Mouse (Mus musculus) forebrain, embryonic 11.5 days (tissue): Measurements from ENCODE around the gene Pcgf5. TPM values are rescaled to one million over a fixed set of nuclear protein-coding genes. Genes with fewer than 3 reads are reported as not detected.
A peak's percentile ranks its signal among the peaks of the same experiment; 100 is the strongest.

Experiments used
- ATAC-seq: fragments of 200-750 bp; cut with Nextera tagmentation; replicated peaks from 2 replicates; pipeline ENCODE4 v1.8.0; 2017; ENCODE audit warnings: moderate TSS enrichment; ENCODE audit not compliant: low FRiP score
- DNase-seq: peaks from one replicate; pipeline ENCODE4 v3.0.0-alpha.2; 2017; ENCODE audit warnings: low spot score
- H3K27ac ChIP-seq: fragments of 300-500 bp; sonication (generic); 2 replicates; pipeline ENCODE4 v1.5.1; 2014; ENCODE audit warnings: low read depth, low read length
- H3K27me3 ChIP-seq: fragments of 300-500 bp; sonication (generic); 2 replicates; pipeline ENCODE4 v1.6.1; 2014; ENCODE audit warnings: mild to moderate bottlenecking, low read length, mixed read lengths; ENCODE audit not compliant: control insufficient read depth, insufficient read depth
- H3K36me3 ChIP-seq: fragments of 300-500 bp; sonication (generic); 2 replicates; pipeline ENCODE4 v1.6.1; 2014; ENCODE audit warnings: mild to moderate bottlenecking, low read length, moderate library complexity, mixed read lengths; ENCODE audit not compliant: control insufficient read depth, insufficient read depth
- H3K4me1 ChIP-seq: fragments of 300-500 bp; sonication (generic); replicated peaks from 2 replicates; pipeline ENCODE4 v1.6.1; 2014; ENCODE audit warnings: low read length, mixed read lengths; ENCODE audit not compliant: control insufficient read depth, insufficient read depth
- H3K4me2 ChIP-seq: fragments of 300-500 bp; sonication (generic); 2 replicates; pipeline ENCODE4 v1.6.1; 2014; ENCODE audit warnings: low read depth, mild to moderate bottlenecking, low read length, moderate library complexity, mixed read lengths; ENCODE audit not compliant: severe bottlenecking
- H3K4me3 ChIP-seq: fragments of 300-500 bp; sonication (generic); 2 replicates; pipeline ENCODE4 v1.5.1; 2014; ENCODE audit warnings: low read depth, low read length
- H3K9ac ChIP-seq: fragments of 300-500 bp; sonication (generic); 2 replicates; pipeline ENCODE4 v1.6.1; 2014; ENCODE audit warnings: low read length
- H3K9me3 ChIP-seq: fragments of 300-500 bp; sonication (generic); 2 replicates; pipeline ENCODE4 v1.6.1; 2016; ENCODE audit warnings: low read length, mixed read lengths; ENCODE audit not compliant: control insufficient read depth
- WGBS: fragments of 180-500 bp; shearing (Covaris S2); extraction: QIAGEN DNeasy Blood & Tissue Kit; methylation state at CpG from one replicate; pipeline ENCODE4 v1.1.7; 2014; 5-methylcytosine and 5-hydroxymethylcytosine counted together
- polyA plus RNA-seq: library from polyadenylated mRNA; unstranded; fragments of >200 nt; fragmentation: Nextera tagmentation; extraction: Ambion mirVana; gene quantifications from 2 replicates; pipeline ENCODE4 v1.2.1, GENCODE M21; 2014

Pcgf5 gene
- polyA plus RNA-seq, 1 experiment from 2014 or later = 14.9 TPM

DNA sequence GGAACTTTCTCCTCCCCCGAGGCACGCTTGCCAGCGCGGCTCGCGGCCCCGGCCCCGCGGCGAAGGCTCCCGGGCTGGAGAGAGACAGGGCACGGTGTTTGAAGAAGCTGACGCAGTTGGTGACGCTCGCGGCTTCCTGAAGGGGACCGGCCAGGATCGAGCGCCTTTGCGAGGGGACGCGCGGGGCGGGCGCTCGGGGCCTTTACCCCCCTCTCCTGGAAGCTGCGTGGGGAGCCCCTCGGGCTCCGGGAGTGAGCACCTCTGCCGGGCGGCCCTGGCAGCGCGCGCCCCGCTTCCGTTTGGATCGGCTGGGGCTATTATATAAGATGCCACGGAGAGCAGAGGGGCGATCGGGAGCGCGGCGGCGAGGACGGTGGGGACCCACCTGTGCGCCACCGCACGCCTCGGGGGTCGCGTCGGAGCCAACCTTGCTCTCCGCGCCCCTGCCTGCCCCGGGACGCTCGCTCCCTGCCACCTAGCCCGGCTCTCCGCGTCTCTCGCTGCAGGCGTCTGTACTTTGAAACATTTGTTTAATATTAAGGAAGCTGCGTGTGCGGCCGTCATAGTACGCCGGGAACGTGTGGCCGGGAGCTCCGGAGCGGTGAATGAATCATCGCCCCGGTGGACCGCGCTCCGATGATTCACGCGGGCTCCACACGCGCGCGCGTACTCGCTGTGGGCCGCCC, 835 bp downstream of the Pcgf5 start:
- Histone ChIP-seq H3K4me1 (no peaks in the 10 kb centered on the region), H3K27ac (no peak overlapping the region), H3K27me3 (peaks cover 20% of the 10 kb centered on the region), H3K9ac (peak overlapping the region; percentile 62), H3K9me3 (no peaks in the 10 kb centered on the region), H3K4me2 (peak overlapping the region; percentile 100), H3K4me3 (peak overlapping the region; percentile 74), H3K36me3 (no peaks in the 10 kb centered on the region)
- under 1% methylated on average over 76 of the region's 85 CpGs for WGBS
- DNase-seq (peak; percentile 77), ATAC-seq (peak; percentile 66)

DNA sequence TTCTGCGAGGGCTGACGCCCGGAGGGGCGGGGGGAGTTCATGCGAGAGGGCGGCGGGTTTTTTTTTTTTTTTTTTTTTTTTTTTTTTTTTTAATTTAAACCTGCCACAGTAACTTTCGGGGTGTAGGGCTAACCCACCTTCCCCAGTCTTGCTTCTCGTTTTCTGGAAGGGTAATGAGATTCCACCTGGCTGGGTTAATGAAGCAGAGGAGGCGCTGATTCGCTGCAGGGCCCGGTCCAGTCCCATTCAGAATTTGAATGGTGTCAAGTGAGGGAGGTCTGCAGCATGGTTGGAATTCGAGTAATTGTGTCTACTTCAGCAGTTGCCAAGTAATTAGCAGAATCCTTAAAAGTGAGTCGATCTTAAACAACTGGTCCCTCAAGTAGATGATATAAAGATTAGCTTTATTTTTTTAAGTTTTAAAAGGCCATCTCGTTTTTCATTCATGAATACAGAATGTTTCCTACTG, 1.4 kb downstream of the Pcgf5 start:
- Histone ChIP-seq H3K27me3 (peaks cover 20% of the 10 kb centered on the region), H3K9ac (peak overlapping the region; percentile 62), H3K9me3 (no peaks in the 10 kb centered on the region), H3K4me1 (no peaks in the 10 kb centered on the region), H3K4me3 (peak overlapping the region; percentile 74), H3K27ac (no peak overlapping the region), H3K36me3 (no peaks in the 10 kb centered on the region), H3K4me2 (peak overlapping the region; percentile 100)
- 3% methylated on average over 15 of the region's 15 CpGs for WGBS
- DNase-seq (no peak), ATAC-seq (peak; percentile 41; the same call in 1 of the 2 replicates)

- WGBS = 77% methylated on average over 11 of the region's 11 CpGs
- H3K4me3 ChIP-seq = no peak overlapping the region
- H3K4me1 ChIP-seq = no peaks in the 10 kb centered on the region
- no peak overlapping the region for H3K4me2 ChIP-seq
- no peak overlapping the region for H3K9ac ChIP-seq
- no peak overlapping the region for H3K27ac ChIP-seq
- H3K27me3 ChIP-seq = peaks cover 20% of the 10 kb centered on the region
- DNase-seq (no peak), ATAC-seq (no peak)
- no peaks in the 10 kb centered on the region for H3K36me3 ChIP-seq
- H3K9me3 ChIP-seq = no peaks in the 10 kb centered on the region
Measured at GRCm38 (mm10) chr19:36350181-36350580, 2.1 kb downstream of the Pcgf5 start.

DNA sequence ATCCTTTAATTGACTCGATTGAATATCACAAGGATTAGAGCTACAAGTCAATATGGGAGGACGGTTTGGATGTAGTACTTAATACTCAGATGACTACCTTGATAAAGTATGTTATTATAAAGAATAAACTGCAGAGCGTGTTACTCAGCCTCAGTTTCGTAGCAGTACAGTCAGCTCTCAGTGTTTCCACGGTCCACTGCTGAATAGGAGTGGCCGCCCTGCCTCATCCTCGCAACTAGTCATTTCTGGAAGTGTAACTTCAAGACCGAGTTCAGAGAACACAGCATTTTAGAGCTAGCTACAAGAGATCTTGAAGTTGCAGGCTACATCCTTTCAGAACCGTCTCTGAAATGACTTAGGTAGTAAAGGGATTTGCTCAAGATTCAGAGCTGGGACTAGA, 2.8 kb downstream of the Pcgf5 start:
- DNase-seq (no peak), ATAC-seq (no peak)
- no peaks in the 10 kb centered on the region for H3K36me3 ChIP-seq
- no peak overlapping the region for H3K27ac ChIP-seq
- peaks cover 20% of the 10 kb centered on the region for H3K27me3 ChIP-seq
- 90% methylated on average over 9 of the region's 9 CpGs for WGBS
- H3K4me2 ChIP-seq = no peak overlapping the region
- no peak overlapping the region for H3K4me3 ChIP-seq
- no peak overlapping the region for H3K9ac ChIP-seq
- no peaks in the 10 kb centered on the region for H3K9me3 ChIP-seq
- H3K4me1 ChIP-seq = no peaks in the 10 kb centered on the region

DNA sequence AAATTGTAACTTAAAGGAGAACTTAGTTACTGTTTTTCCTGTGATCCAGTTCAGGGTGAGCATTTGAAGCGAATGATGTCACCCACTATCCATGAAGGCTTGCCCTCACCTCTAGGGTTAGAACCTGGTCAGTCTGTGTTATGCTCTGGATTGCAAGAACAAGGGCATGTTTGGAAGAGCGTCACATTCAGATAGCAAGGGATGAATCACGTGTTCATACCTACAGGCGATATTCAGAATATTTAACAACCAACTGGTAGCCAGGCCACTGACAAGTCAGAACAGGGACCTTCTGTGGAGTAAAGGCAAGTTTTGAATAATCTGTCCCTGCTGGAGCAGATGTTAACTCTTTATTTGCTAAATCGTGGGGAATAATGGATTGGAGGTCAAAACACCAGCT, 14.4 kb downstream of the Pcgf5 start:
- no peak overlapping the region for H3K9ac ChIP-seq

GRCm38 (mm10) chr19:36364757-36365156, 16.6 kb downstream of the Pcgf5 start:
- 89% methylated on average over 8 of the region's 8 CpGs for WGBS
- Histone ChIP-seq H3K4me2 (no peak overlapping the region), H3K4me1 (no peaks in the 10 kb centered on the region), H3K9ac (no peak overlapping the region), H3K27me3 (no peaks in the 10 kb centered on the region), H3K9me3 (no peaks in the 10 kb centered on the region), H3K27ac (no peak overlapping the region), H3K36me3 (no peaks in the 10 kb centered on the region), H3K4me3 (no peak overlapping the region)
- no peak for ATAC-seq
- DNase-seq = no peak

More for the DNA sequence above, 14.4 kb downstream of the Pcgf5 start:
- WGBS = 90% methylated on average over 5 of the region's 5 CpGs
- ATAC-seq (no peak), DNase-seq (peak; percentile 4)
- Histone ChIP-seq H3K9me3 (no peaks in the 10 kb centered on the region), H3K27me3 (no peaks in the 10 kb centered on the region), H3K27ac (no peak overlapping the region), H3K4me3 (no peak overlapping the region), H3K36me3 (no peaks in the 10 kb centered on the region), H3K4me1 (no peaks in the 10 kb centered on the region), H3K4me2 (no peak overlapping the region)

- peak; percentile 23 for DNase-seq
- Histone ChIP-seq H3K4me1 (no peaks in the 10 kb centered on the region), H3K27ac (no peak overlapping the region), H3K4me2 (no peak overlapping the region), H3K36me3 (no peaks in the 10 kb centered on the region), H3K9me3 (no peaks in the 10 kb centered on the region), H3K9ac (no peak overlapping the region), H3K4me3 (no peak overlapping the region), H3K27me3 (no peaks in the 10 kb centered on the region)
- 89% methylated on average over 10 of the region's 10 CpGs for WGBS
- ATAC-seq = no peak
Measured at GRCm38 (mm10) chr19:36371478-36371877, 23.4 kb downstream of the Pcgf5 start.

- Histone ChIP-seq H3K27ac (no peak overlapping the region), H3K4me3 (no peak overlapping the region), H3K27me3 (no peaks in the 10 kb centered on the region), H3K9ac (no peak overlapping the region), H3K4me2 (no peak overlapping the region), H3K36me3 (no peaks in the 10 kb centered on the region), H3K4me1 (no peaks in the 10 kb centered on the region), H3K9me3 (no peaks in the 10 kb centered on the region)
- WGBS = 65% methylated on average over 6 of the region's 6 CpGs
- DNase-seq = no peak
- no peak for ATAC-seq
Measured at GRCm38 (mm10) chr19:36373056-36373621, 25.0 kb downstream of the Pcgf5 start.
